Mouse (Mus musculus) E14TG2a.4 (cell line): ENCODE results near the gene Plekhg1.

Experiments used
- CTCF ChIP-seq: conservative IDR thresholded peaks from 2 replicates; pipeline ENCODE4 v1.5.1; 2014; ENCODE audit warnings: low read length
- NANOG ChIP-seq: IDR thresholded peaks from 2 replicates; pipeline ENCODE4 v1.6.1; 2014; ENCODE audit warnings: borderline replicate concordance, low read length, mixed read lengths
- POU5F1 ChIP-seq: IDR thresholded peaks from 2 replicates; pipeline ENCODE4 v1.6.1; 2014; ENCODE audit warnings: low read length, borderline replicate concordance

DNA sequence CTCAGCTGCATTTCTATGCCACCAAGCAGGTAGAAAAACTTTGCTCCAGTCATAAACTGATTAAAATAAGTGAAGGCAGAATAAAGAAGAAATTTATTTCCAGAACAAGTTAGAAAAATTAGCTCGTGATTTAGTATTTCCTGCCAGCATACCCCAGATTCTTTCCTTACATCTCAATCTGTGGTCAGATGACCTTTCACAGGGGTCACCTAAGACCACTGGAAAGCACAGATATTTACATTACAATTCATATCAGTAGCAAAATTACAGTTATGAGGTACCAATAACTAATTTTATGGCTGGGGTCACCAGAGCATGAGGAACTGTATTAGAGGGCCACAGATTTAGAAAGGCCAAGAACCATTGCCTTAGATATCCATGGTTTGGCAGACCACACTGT, 15.5 kb upstream of the Plekhg1 start:
- no peak for TF ChIP-seq CTCF
- TF ChIP-seq NANOG: no peak
- TF ChIP-seq POU5F1: no peak
